Mouse (Mus musculus): ENCODE data around the gene Tmem232.
A peak's percentile ranks its signal among the peaks of the same experiment; 100 is the strongest.
"Not testable (repeated sequence)": the region's sequence is repeated elsewhere in the genome, so short reads cannot be mapped to it uniquely, and the experiment has no call there.

Gene Tmem232

DNA sequence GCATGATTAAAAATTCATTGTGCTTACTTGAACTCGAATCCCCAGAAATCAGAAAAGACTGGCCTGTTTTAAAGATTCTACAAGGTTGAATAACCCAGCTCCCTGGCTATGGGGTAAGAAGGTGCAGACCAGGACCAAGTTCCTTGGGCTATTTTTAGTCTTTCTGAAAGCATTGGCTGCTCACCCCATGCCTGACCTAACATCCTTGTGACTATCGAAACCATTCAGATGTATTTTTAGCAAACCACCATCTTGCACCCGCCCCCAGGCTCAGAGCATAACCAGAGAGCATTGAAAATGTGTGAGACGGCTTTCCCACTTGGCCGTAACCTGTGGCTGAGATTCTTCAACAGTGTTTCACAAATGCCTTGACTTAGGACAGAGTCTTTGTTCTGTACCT, 13.1 kb downstream of the Tmem232 start:
- DNase-seq: no peak

DNA sequence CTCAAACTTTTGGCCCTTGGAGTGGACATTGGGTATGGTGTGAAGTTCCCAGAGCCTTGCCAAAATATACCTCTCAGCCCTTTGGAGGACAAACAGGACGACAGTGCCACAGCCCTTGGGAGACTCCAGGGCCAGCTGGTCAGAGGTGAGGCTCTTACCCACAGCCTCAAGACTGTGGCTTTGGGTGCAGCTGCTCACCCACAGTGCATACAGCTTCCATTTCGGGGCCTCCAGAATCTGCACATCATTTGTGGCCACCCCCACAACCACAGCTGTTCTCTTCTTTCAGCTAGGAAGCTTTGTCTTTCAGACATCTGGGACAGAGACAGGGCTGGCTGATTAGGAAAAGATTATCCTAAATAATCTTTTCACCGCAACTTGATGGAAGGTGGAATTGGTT, 27.1 kb downstream of the Tmem232 start:
- no peak for DNase-seq

DNA sequence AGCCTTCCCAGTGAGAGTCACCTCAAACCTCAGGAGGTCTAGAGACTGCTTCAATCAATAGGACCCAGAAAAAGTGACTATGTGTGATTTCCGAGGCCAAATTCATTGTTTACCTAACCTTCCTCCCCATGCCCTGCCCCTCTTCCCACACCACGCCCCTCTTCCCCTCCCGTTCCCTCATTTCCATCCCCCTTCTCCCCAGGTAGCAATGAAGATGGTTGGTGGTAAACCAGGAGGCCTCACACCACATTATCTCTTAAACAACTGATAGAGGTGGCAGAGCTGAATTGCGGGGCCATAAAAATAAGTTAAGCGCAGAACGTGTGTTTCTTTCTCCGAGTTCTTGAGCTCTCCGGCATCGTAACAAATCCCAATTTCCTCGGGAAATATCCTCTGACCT, 55.9 kb downstream of the Tmem232 start:
- no peak for DNase-seq

DNA sequence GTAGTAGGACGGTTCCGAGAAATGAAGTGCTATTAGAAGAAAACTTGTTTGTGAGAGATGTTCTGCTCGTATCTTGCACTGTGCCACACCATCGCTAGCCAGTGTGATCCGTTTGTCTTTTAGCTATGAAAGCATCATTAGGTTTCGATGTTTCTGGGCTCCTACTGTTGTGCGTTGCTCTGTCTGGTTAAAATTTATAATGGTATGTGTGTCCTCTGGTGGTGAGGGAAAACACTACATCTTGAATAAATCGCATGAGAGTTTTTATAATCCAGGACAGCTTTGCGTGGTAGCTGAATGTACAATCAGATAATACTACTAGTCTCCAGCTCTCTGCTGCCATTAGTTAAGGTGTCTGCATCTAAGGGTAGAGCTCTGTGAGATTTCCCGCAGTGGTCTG, 63.8 kb downstream of the Tmem232 start:
- no peak for DNase-seq

DNA sequence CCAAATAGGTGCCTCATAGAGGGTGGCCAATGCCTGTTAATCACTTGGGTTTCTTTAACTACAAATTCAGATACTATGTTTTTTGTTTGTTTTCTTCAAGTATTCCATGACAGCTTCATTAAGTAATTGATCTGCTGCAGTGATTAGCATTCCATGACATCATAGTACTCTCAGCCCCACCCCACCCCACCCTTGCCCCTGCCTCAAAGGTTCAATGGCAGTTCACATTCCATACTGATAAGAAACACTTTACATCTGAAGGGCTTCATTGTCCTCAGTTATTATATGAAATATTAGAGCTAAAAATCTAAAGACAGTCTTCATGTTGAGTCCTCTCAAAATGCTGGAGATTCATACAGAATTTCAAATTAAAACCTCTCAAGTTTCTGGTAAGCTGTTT, 89.8 kb downstream of the Tmem232 start:
- DNase-seq: no peak

- DNase-seq: not testable (repeated sequence)
These were observed 102.7 kb downstream of the Tmem232 start for GRCm38 (mm10) chr17:65437906-65438305.

DNA sequence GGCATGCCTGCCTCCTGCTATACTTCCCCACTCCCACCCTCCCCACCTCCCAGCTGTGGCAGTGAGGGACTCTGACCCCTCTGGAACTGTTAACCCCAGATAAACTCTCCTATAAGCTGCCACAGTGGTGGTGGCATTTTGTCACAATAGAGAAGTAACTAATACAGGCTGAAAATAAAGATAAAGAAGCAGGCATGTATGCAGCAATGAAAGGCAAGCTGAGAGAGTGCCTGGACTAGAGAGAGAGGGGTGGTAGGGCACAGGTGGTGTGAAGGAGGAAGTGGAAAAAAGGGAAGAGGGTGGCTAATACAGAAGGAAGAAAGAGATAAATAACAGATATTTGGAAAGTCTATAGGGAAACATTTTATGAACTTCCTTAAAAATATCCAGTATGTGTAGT, 121.5 kb downstream of the Tmem232 start:
- no peak for DNase-seq

- no peak for DNase-seq
These were observed 135.3 kb downstream of the Tmem232 start for GRCm38 (mm10) chr17:65405309-65405708.

DNA sequence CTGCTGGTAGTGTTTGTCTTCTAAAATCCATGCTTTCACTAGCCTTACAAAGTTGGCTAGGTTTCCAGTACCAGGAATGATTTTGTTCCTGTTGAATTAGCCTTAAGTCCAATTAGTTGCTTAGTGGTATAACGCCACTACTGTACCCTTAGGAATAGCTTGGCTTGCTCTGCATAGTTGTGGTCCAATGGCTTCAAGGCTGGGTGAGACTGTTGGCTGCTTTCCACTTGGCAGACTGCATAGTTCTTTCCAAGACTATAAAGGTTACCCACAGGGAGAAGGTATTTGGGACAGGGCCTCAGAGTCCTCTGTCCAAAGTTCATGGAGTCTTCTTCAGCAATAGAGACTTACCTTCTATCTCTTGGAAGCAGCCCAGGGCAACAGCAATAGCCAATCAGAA, 139.7 kb downstream of the Tmem232 start:
- peak; percentile 19 for DNase-seq

DNA sequence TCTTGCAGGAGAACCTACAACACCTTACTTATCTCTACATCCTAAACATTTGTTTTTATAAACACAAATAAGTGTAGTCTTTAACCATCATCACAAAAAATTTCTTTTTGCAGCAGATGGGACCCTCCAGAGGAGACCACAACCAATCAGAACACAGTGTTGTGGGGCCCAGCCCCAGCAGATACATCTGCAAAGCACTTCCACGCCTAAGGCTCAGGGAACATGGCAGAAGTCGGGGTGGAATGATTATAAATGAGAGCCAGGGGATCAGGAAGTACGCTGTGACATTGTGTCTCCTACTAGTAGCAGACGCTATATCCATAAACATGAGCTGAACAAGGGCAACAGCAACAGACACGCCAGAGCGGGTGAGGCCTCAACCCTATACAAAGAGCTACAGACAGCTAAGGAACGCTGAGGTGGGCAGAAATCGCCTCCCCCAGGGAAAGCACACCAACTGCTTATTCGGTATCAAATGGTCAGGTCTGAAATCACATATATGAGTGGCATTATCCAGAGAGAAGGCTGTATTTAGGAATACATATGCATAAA, 156.1 kb downstream of the Tmem232 start:
- DNase-seq: no peak

DNA sequence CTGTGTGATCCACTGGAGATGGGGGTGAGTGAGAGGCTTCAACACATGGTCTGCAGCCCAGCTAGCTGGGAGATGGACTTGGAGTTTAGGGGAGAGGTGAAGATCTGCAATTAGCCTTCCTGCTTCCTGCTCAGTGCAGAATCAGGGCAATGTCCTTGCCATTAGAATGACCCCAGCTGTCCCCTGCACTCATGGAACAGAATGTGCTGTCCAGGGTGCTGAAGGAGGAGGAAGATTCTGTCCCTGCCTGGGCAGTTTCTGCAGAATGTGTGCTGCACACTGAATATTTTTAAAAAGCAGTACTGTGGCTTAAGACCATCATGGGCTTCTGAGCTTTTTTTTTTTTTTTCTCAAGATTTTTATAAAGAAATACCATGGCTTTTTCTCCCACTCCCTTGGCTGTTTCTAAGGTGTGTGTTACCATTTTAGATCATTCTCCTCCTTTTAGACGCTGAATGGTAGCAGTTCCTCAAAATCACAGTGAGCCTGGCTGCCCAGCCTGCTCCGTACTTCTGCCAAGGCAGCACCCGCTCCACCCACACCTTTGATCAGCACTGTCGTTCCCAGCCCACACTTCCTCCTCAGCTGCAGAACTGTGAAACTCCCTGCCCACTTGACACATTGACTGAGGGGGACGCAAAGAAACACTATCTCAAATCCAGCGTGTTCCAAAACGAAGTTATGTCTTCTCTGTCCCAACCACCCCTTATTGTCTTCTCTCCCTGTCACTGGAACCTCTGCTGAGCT, 170.4 kb downstream of the Tmem232 start:
- DNase-seq: peak; percentile 6

GRCm38 (mm10) chr17:65365535-65366254, 174.9 kb downstream of the Tmem232 start:
- DNase-seq: no peak

DNA sequence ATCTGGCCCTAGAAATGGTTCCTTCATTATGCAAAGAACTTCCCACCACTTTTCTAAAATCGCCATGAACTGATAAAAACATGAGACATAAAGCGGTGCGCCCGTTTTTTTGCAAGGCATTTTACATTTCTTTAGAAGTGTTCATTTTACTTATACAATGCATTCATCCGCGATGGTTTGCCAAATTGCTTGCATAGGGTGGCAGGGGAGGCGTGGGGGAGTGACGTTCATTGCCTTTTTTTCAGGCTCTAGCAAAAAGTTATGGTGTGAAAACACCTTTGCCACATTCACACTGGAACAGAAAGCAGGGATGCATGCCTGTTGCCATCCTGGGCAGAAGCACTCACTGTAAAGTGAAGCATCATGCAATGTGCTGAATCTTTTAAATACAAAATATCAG, 188.7 kb downstream of the Tmem232 start:
- no peak for DNase-seq

DNA sequence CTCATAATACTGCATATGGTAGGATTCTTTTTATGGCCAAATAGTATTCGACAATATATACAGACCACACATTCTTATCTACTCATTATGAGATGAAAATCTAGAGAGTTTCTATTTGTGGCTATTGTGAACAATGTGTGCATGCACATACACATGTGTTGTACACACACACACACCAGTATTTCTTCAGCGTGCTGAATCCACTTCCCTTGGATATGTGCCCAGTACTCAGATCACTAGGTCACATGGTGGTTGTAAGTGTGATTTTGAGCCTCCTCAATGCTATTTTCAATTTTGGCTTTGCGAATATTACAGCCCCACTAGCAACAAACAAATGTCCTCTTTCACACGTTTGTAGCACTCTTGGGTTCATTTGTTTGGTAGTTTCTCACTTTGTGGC, 200.6 kb downstream of the Tmem232 start:
- DNase-seq: no peak

- no peak for DNase-seq
These were observed 209.8 kb downstream of the Tmem232 start for GRCm38 (mm10) chr17:65330759-65331158.

DNA sequence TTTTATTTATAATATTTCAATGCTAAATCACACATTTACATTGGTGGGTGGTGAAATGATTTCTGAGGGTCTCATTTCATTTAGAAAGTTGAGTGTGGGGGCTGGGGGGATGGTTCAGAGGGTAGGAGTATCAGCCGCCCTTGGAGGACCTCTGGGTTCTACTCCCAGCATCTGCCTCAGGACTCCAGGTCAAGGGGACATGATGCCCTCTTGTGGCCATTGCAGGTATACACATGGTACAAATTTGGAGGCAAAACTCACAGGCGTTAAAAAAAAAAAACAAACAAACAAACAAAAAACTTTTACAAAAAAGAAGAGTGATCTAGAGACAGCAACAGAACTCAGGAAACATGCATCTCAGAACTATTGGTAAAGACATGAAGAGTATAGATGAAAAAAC, 215.3 kb downstream of the Tmem232 start:
- peak; percentile 41 for DNase-seq

GRCm38 (mm10) chr17:65320623-65321022, 220.0 kb downstream of the Tmem232 start:
- DNase-seq: no peak

DNA sequence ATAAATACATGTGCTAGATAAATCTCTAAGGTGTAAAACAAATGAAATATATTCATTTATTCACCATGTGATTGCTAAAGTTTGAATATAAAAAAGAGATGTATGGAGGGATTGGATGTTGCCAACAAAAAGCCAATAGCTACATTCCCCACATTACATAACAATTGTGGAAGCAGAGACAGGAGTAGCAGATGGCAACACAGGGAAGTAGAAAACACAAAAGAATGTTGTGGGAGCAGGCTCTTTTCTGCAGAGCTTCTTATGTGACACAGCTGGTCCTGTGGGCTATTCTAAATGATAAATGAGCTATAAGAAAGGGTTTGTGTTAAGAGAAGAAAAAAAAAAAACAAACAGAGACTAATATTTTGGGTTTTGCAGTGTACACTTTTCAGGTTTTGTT, 240.6 kb downstream of the Tmem232 start:
- DNase-seq: no peak

DNA sequence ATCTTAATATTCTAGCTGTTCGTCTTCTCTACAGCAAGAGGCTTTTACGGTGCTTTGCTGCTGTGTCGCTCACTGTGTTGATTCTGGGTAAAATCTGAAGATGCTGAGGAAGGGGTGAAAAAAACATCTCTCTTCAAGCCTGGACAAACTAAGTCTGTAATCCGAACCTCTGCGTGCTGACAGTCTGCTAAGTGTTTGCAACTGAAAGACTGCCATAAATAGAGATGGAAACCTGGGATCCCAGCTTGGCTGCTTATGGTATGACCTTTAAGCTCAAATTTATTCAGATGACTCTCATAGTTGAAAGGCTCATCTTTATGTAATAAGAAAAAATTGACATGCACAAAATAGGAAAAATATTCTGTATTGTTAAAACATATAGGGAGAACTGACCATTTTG, 242.8 kb downstream of the Tmem232 start:
- no peak for DNase-seq

- DNase-seq: peak; percentile 6
These were observed 288.4 kb downstream of the Tmem232 start for GRCm38 (mm10) chr17:65252160-65252559.

GRCm38 (mm10) chr17:65250261-65250660, 290.3 kb downstream of the Tmem232 start:
- DNase-seq: no peak

- DNase-seq: no peak
These were observed 296.9 kb downstream of the Tmem232 start for GRCm38 (mm10) chr17:65243716-65244115.

DNA sequence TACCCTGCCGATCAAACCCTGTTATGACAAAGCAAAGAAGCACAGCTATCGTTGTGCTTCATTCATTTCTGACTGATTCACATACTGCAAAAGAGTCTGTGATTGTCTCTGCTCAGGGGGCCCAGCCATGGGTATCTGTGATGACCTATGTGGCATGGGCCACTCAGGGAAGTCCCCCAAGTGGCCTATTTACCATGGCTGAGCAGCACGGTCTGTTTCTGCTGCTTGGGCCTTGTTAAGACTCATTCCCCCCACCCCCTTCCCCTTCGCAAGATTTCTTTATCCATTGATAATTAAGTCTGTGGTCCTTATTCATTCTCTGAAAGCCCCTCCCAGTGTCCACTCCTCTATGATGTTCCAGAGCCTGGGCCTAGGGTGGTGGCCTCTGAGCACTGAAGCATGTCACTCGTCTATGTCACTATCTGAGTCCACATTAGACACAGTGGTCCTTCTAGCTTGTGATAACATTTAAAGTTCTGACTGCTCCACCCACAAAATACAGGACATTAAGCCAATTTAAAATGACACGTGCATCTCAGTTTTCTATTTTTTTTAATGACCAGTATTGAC, 315.1 kb downstream of the Tmem232 start:
- no peak for DNase-seq

GRCm38 (mm10) chr17:65221687-65222086, 318.9 kb downstream of the Tmem232 start:
- DNase-seq: not testable (repeated sequence)

Measured in right cerebral cortex, postnatal 4 days (tissue).